Mouse (Mus musculus): ENCODE results near the gene Gm43720. TPM values are rescaled to one million over a fixed set of nuclear protein-coding genes. Genes with fewer than 3 reads are reported as not detected.

The Gm43720 gene
- not detected for total RNA-seq (2021)

DNA sequence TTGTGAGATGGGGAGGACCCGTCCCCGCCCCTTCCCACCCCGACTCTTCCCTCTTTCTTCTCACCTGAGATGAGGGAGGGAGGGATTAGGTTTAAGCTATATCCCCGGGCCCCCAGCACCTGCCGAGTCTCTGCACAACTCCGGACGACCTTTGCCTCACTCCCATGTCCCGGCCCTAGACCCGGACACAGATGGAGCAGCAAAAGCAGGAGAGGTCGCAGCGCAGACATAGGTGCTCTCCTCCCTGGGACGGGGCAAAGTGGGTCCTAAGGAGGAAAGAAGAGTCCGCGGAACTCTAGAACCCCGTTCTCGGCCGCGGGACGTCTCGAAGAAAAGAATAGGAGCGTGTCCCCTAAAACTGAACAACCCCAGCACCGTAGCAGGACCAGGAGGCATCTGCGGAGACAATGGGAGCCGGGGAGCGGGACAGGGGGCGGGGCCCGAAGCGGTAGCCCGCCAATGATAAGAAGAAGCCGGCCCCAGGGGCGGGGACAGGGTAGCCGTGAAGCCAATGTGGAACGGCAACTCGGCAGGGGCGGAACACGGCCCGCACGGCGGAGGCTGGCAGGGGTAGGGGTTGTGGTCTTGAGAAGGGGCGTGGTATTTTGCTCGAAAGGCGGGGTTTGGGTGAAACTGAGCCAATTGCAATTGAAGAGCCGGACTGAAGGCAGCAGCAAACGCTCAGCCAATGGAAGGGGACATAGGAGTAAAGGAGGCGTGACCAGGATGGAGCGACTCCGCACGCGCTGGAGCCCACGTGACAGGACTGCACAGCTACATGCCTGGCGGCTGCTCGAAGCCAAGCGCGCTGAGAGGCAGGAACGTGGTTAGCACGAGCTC lies at the start of gene Gm43720, which contains the start of the genes Gpc2 and Stag3:
Gm43720 (minus strand) TSS at position 374 of the 840 bp plus-strand sequence.
Gpc2 (minus strand) TSS at position 421 of the 840 bp plus-strand sequence.
Stag3 (plus strand) TSS at position 656 of the 840 bp plus-strand sequence.
- intact Hi-C loops (cut with DNase I) = loop anchor here (5.0 kb wide), 1 partner anchor 162 kb away; the partner anchor contains the start of gene Zfp157
- DNase-seq = peak; percentile 85 to 88

DNA sequence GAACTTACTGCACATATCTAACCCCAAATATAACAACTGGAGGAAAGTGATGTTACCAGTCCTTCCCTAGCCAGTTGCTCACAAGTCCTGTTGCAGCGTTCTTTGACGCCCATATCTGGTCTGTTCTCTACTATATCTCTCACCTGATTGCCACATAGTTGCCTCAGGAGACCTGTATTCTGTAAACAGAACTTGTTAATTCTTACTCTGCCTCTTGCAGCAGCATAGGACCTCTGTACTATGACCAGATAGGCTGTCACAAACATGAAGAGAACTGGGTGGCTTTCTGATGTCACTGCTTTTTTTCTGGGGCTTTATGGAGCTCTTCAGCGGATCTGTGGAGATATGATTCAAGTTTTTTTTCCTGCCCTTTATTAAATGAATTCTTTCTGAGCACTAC lies 33.0 kb upstream of the Gm43720 start:
- intact Hi-C loops (cut with DNase I) = no loop called here
- DNase-seq = no peak

DNA sequence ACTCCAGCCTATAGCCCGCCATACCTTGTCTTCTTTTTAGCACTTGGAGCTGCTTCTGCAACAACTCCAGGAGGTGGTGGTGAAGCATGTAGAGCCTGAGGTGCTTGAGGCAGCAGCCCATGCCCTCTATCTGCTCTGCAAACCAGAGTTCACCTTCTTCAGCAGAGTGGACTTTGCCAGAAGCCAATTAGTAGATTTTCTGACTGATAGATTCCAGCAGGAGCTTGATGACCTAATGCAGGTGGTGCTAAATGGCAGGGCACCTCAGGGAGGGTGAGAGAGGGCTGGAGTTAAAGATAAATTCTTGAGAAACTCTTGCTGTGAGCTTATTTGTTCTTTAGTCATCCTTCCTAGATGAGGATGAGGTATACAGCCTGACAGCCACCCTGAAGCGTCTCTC lies 19.9 kb upstream of the Gm43720 start:
- intact Hi-C loops (cut with DNase I) = no loop called here
- no peak for DNase-seq

DNA sequence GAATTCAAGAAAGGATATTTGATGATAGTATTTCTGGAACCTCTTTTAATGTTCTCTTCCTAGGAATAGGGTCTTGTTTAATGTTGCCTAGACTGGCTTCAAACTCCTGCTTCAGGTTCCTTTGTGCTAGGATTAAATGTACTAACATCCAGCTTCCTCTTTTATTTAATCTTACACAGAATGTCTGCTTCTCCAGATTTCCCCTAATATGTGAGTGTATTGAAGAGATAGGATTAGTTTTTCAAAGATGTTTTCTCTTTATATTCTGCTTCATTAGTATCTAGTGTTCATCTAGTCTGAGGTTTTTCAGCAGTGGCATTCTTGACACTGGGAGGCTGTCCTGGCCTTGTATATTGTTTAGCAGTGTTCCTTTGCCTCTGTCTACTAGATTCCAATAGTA lies 14.4 kb upstream of the Gm43720 start:
- no peak for DNase-seq
- intact Hi-C loops (cut with DNase I) = no loop called here

DNA sequence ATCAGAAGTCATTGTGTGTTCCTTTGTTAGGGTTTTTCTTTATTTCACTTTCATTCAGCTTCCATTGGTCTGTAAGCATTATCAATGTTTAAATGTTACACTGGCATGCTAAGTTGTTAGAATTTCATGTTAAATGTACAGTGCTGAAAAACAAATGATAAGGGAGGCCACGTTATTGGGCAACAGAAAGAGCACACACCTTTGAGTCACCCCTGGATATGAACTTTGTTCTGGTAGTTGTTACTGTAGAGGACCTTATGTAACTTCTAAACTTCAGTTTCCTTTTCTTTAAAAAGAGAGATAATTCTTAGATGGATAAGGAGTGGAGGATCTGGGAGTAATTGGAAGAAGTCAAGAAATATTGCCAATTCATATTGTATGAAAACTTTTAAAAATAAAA lies 11.9 kb upstream of the Gm43720 start:
- no peak for DNase-seq
- intact Hi-C loops (cut with DNase I) = no loop called here

DNA sequence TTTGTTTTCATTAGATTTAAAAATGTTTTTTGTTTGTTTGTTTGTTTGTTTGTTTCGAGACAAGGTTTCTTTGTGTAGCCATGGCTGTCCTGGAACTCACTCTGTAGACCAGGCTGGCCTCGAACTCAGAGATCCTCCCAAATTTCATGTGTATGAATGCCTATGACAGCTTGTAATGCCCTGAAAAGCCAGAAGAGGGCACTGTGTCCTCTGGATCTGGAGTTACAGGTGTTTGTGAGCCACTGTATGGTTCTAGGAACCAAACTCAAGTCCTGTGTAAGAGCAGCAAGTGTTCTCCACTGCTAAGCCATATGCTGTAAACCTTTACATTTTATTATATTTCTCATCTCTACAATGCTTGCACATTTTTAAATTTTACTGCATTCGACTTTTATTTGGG lies 8.1 kb upstream of the Gm43720 start:
- DNase-seq = no peak
- intact Hi-C loops (cut with DNase I) = no loop called here

DNA sequence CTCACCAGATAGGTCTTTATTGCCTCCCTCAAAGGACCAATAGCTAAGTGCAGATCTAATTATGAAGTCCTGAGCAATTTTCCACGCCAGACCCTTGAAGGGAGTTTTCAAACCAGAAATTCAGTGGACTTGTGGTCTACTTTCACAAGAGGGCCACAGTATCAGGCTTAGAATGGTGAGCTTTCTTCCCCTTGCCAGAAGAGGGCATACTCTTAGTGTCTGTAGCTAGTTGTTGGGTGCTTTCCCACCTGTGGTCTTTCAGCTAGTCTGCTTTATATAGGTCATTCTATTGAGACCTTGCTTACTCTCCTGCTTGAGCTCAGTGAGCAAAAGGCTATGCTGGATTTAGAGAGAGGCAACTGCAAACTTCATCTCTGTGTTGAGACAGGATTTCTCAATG lies 3.8 kb upstream of the Gm43720 start:
- intact Hi-C loops (cut with DNase I) = no loop called here
- DNase-seq = no peak

DNA sequence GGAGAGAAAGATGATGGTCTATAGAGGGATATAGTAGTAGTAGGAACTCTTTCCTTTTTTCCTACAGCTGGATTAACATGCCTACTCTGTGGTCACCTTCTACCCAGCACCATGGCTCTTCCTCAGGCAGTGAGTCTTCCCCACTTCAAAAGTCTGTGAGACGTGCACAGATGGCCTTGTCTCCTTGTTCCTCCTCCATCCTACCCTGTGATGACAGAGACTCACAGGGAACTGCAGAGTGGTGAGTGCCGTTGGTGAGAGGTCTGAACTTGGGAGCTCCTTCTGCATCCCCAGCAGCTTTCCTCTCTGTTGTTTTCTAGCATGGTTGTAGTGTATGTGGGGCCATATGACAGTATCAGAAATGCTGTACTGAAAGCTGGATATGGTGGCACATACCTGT lies 2.0 kb upstream of the Gm43720 start:
- intact Hi-C loops (cut with DNase I) = no loop called here
- DNase-seq = no peak

DNA sequence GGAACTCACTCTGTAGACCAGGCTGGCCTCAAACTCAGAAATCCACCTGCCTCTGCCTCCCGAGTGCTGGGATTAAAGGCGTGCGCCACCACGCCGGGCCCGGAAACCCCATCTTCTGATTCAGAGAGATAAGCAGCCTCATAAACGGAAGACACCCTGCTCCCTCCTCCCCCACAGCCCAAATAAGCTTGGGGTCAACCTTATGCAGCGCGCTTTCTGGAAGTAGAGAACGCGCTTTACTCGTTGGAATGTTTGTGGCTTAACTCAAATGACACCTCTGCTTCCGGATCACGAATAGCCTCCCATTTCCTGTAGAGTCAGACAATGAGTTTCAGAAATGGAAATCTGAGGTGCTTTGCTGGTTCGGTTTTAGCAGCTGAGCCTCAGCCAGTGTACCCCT lies 1.1 kb upstream of the Gm43720 start:
- no peak for DNase-seq
- intact Hi-C loops (cut with DNase I) = no loop called here

DNA sequence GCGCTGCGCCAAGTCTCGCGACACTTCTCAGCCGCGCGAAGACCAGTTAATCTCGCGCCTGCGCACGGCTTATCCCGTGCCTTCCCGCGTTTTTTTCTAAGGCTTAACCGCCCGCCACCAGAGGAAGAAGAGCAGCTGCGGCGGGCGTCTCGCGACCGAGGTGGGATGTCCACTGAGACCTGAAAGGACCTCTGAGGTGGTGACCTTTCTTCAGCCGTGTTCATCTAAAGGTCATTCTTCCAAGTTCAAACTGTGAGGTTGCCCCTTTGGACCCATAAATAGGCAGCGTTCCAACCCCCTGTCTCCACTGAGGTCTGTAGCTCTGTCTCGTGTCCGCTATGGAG lies 639 bp upstream of the Gm43720 start:
- no peak for DNase-seq
- intact Hi-C loops (cut with DNase I) = no loop called here

DNA sequence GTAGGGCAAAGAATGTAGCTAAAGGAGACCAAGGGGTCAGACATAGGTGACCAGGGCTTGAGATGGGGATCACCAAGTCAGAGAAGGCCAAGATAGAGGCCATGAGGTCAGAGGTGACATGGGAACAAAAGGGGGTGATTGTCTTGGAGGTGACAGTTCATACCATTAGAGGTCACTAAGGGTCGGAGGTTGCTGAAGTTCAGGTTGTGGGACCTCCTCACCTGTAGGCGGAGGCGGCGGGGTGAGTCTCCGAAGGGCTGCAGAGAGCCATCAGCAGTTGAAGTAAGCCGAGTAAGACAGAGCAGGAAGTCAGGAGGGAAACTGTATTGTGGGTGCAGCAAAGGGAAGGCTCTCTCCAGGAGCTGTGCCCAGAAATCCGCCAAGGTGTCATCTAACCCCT lies 1.8 kb downstream of the Gm43720 start:
- intact Hi-C loops (cut with DNase I) = loop anchor here (5.0 kb wide), 1 partner anchor 164 kb away; the partner anchor contains the start of gene Zfp157
- no peak for DNase-seq

DNA sequence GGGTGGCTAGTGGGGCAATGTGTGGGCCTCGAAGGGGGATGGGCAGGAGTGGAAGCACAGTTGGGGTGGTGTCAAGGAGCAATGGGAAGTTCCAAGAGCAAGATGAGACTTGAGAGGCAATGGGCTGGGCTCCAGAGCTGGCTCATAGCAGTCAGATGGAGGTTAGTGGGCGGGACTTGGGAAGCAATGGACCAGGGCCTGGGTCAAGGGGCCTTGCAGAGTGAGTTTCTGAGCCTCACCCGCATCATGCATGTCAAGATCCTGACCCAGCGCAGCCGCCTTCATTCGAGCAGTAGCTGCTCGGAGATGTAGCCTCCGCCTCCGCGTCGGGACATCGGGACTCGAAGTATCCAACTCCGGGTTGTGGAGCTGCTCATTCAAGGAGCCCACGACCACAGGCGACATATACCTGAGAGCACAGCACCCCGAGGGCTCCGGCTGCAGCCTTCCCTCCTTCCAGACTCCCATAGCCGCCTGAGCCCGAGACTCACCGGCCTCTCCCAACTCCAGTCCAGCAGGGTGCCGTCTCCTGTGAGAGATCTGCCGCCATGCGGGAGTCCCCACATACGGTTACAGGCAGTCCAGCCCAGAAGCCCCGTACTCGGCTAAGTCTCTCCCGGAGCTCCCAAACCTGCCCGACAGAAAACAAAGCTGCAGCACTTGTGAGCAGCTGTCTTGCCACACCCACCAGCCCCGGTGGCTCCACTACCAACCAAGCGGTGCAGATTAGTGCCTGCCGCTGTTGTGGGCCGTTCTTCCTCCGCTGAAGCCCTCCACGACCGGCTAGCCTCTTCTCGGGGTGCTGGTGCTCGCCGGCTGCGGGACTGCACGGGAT lies 4.3 kb downstream of the Gm43720 start:
- intact Hi-C loops (cut with DNase I) = loop anchor here (5.0 kb wide), 1 partner anchor 167 kb away; the partner anchor contains the start of gene Zfp157
- no peak for DNase-seq

DNA sequence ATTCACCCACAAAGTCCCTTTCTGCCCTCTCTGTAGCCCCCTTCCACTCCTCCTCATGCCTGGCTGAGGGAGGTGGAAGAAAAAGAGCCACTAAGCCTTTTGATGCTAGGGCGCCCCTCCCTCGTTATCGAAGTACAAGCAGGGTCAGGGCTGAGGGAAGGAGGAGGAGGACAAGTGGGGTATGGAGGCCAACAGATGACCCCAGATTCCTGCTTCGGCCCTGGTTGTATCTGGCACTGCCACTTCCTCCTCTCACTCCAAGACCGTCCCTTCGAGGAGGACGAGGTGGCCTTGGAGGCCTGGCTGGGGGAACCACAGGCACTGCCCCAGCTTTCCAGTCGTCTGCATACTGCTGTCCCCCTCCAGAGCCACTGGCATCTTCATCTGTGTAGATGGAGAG lies 5.6 kb downstream of the Gm43720 start:
- intact Hi-C loops (cut with DNase I) = no loop called here
- DNase-seq = no peak

DNA sequence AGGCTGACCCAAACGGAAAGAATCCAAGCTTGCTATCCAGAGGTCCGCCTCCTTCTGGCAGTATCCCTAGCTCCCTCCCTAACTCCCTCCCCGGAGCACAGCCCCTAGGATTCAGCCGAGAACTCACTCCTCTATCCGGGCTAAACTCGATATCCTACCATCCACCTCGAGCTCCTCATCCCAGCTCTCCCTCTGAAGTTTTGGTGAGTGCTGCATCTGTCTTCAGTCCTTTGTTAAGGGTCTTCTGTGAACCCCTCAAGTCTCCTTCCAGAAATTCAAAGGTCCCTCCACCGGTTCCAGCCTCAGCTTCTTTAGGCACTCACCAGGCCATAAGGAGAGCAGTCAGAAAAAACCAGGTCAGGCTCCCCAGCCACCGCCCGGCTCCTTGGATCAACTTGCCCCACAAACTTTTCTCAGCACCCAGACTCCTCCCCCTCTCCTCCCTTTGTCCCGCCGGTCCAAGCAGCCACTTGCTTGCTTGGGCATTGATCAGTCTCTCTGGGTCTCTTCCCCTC lies 7.3 kb downstream of the Gm43720 start, which contains the start of gene Gal3st4:
Gal3st4 (minus strand) TSS at position 432 of the 515 bp plus-strand sequence.
- intact Hi-C loops (cut with DNase I) = no loop called here
- peak; percentile 50 to 66 for DNase-seq

DNA sequence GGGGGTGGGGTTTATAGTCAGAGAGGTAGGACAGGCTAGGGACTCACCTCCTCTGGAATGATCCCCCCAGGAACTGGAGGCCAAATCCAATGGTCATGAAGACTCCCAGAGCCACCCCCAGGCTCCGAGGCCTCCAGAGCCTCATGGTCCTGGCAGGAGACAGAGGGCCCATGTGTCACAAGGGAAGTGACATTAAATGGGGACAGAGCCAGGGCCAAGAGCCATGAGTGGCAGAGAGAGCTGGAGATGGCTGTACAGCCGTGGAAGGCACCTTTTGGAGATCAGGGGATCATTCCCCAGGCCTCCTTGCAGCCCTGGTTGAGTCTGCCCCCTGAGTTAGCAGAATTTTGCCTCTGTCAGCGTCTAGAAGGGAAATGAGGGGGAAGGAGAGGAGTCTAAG lies 8.5 kb downstream of the Gm43720 start:
- no peak for DNase-seq
- intact Hi-C loops (cut with DNase I) = no loop called here

DNA sequence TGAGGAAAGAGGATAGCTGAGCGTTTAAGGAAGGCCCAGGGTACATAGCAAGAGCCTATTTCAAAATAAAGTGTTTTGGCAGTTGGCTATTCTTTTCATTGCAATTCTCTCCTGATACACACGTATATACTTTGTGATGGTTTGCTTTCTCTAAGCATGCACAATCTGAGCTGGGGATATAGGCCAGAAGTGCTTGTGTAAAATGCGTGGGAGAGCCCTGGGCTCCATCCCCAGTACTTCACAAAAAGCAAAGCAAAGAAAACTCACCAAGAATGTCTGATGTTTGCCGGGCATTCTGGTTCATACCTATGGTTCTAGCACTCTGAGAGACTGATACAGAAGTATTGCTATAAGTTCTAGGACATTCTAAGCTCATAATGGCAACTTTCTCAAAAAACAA lies 10.8 kb downstream of the Gm43720 start:
- no peak for DNase-seq

DNA sequence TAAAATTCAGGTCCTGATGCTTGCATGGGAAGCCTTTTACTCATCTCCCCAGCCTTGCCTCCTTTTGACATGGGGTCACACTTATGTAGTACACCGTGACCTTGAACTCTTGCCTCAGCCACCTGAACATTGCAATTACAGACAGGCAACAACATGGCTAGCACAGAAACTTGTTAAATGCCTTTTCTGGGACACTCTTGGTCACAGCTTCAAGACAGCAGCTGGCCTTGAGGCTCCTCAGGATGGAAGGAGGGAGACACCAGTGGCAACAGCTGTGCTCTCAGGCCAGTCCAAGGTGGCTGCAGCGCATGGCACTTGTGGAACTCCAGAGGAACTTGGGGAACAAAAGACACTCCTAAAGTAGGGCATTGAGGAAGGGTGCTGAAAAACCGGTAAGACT lies 12.6 kb downstream of the Gm43720 start:
- intact Hi-C loops (cut with DNase I) = no loop called here
- no peak for DNase-seq

More for the DNA sequence above, 10.8 kb downstream of the Gm43720 start:
- intact Hi-C loops (cut with DNase I) = no loop called here

DNA sequence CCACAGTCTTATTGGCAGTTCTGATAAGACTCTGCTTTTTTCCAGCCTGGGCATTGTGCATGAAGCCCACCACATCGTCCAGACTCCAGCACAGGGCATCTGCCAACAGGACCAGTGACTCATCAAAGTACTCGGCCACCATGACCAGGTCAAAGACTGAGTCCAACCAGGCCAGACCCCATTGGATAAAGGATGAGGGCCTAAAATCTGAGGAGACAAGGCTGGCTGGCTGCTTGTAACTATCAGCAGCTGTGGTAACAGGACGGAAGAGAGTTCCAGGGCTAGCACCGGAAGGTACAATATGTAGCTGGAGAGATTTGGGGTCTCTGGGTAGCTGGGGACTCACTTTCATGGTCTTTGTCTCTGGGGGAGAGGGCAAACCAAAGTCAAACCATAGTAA lies 14.0 kb downstream of the Gm43720 start:
- DNase-seq = no peak
- intact Hi-C loops (cut with DNase I) = no loop called here

DNA sequence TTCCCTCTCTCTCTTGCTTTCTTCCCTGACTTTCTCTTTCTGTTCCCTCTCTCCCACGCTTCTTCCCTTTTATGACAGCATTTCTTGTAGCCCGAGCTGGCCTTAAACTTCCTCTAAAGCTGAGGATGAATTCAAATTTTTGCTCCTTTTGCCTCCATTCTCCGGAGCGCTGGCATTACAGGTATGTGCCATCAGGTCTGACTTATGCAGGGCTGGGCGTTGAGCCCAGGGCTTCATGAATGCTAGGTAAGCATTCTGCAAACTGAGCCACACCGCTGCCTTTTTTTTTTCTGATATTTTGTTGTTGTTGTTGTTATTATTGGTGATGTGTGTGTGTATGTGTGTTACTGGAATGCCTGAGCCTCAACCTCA lies 15.6 kb downstream of the Gm43720 start:
- intact Hi-C loops (cut with DNase I) = loop anchor here (5.0 kb wide), 1 partner anchor 178 kb away; the partner anchor contains the start of gene Zfp157
- no peak for DNase-seq

DNA sequence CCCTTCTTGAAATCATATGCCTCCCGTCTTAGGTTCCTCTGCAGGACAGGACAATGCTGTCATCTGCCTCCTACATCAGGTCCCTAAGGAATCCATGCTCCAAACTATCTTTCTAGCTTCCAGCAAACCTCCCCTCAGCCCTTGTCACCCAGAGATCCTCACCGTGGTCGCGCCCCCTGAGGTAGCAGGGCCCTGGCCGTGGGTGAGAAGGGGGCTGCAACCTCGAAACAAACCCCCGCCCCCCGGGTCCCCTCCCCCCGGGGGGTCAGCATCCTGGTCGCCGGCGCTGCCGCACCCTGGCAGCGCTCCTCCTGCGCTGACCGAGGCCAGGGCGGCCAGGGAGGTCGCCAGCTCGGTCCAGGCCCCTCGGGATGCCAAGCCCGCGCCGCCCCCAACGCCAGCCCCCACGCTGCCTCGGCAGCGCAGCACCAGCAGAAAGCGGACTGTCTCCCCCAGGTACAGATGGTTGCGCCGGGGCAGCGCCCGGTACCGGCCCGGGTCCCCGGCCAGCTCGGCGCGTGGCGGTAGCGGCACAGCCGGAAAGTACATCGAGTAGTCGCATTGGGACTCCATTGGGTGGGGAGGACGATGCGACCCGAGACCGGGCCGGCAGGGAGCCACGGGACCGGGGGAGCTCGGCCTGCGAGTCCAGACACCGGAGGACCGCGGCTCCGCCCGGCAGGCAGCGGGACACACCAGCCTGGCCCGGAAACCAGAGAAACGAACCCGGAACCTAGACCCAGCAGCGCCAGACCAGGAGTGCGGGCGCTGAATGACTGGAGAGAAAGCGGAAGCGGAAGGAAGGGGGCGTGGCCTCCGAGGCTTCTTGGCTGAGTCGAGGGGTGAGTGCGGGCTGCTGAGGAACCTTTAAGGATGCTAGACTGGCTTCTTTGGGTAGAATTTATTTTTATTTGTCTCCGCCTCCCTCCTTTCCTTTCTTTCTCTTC lies 16.2 kb downstream of the Gm43720 start, which contains the start of gene BC037034:
BC037034 (minus strand) TSS at position 774 of the 947 bp plus-strand sequence.
- DNase-seq = peak; percentile 93 to 95
- intact Hi-C loops (cut with DNase I) = loop anchor here (5.0 kb wide), 1 partner anchor 179 kb away; the partner anchor contains the start of gene Zfp157
